Mouse (Mus musculus): ENCODE results near the gene Urgcp. TPM values are rescaled to one million over a fixed set of nuclear protein-coding genes. Genes with fewer than 3 reads are reported as not detected.

Urgcp gene
- total RNA-seq, 2 experiments from 2014 or later, result 0.19 to 1.2 TPM

Other genes with a start within 250 kb of the Urgcp start
- 68.1 and 83.8 TPM in 2 replicates for gene Xbp1, start 241.7 kb downstream of the Urgcp start, total RNA-seq (2015; ENCODE audit: low replicate concordance)
- 42.5 and 50.8 TPM in 2 replicates for gene Xbp1, start 241.7 kb downstream of the Urgcp start, total RNA-seq (2017; ENCODE audit: low replicate concordance)
- gene Ccdc117, start 220.2 kb downstream of the Urgcp start, total RNA-seq (2015; ENCODE audit: low replicate concordance), result 2.7 and 5.6 TPM in 2 replicates
- 9.5 and 10.4 TPM in 2 replicates for gene Ccdc117, start 220.2 kb downstream of the Urgcp start, total RNA-seq (2017; ENCODE audit: low replicate concordance)
- 0.63 TPM in 1 of 2 replicates, not detected in the other for gene Ankrd36, start 192.7 kb downstream of the Urgcp start, total RNA-seq (2015; ENCODE audit: low replicate concordance)
- gene Ankrd36, start 192.7 kb downstream of the Urgcp start, total RNA-seq (2017; ENCODE audit: low replicate concordance), result 4.6 TPM in 2 replicates
- gene Mrps24, start 46.7 kb downstream of the Urgcp start, total RNA-seq (2015; ENCODE audit: low replicate concordance), result 16.5 and 28.1 TPM in 2 replicates
- gene Mrps24, start 46.7 kb downstream of the Urgcp start, total RNA-seq (2017; ENCODE audit: low replicate concordance), result 16.1 and 21.7 TPM in 2 replicates
- gene Dbnl, start 26.1 kb upstream of the Urgcp start, total RNA-seq (2015; ENCODE audit: low replicate concordance), result 14.4 and 17.1 TPM in 2 replicates
- 26.0 and 32.9 TPM in 2 replicates for gene Dbnl, start 26.1 kb upstream of the Urgcp start, total RNA-seq (2017; ENCODE audit: low replicate concordance)
- not detected in 2 replicates for gene Pgam2, start 41.4 kb upstream of the Urgcp start, total RNA-seq (2015; ENCODE audit: low replicate concordance)
- gene Pgam2, start 41.4 kb upstream of the Urgcp start, total RNA-seq (2017; ENCODE audit: low replicate concordance), result not detected in 2 replicates
- gene Polm, start 75.6 kb upstream of the Urgcp start, total RNA-seq (2015; ENCODE audit: low replicate concordance), result 0.58 and 3.3 TPM in 2 replicates
- gene Polm, start 75.6 kb upstream of the Urgcp start, total RNA-seq (2017; ENCODE audit: low replicate concordance), result 0.28 and 1.5 TPM in 2 replicates
- not detected in 2 replicates for gene Aebp1, start 99.6 kb upstream of the Urgcp start, total RNA-seq (2015; ENCODE audit: low replicate concordance)
- not detected in 2 replicates for gene Aebp1, start 99.6 kb upstream of the Urgcp start, total RNA-seq (2017; ENCODE audit: low replicate concordance)
- 20.7 and 26.5 TPM in 2 replicates for gene Pold2, start 115.9 kb upstream of the Urgcp start, total RNA-seq (2015; ENCODE audit: low replicate concordance)
- gene Pold2, start 115.9 kb upstream of the Urgcp start, total RNA-seq (2017; ENCODE audit: low replicate concordance), result 4.2 and 18.0 TPM in 2 replicates
- gene Myl7, start 136.4 kb upstream of the Urgcp start, total RNA-seq (2015; ENCODE audit: low replicate concordance), result not detected in 2 replicates
- not detected in 2 replicates for gene Myl7, start 136.4 kb upstream of the Urgcp start, total RNA-seq (2017; ENCODE audit: low replicate concordance)
- gene Gck, start 187.7 kb upstream of the Urgcp start, total RNA-seq (2015; ENCODE audit: low replicate concordance), result not detected in 2 replicates
- gene Gck, start 187.7 kb upstream of the Urgcp start, total RNA-seq (2017; ENCODE audit: low replicate concordance), result not detected in 2 replicates
- gene Ykt6, start 193.3 kb upstream of the Urgcp start, total RNA-seq (2015; ENCODE audit: low replicate concordance), result 9.8 and 11.3 TPM in 2 replicates
- gene Ykt6, start 193.3 kb upstream of the Urgcp start, total RNA-seq (2017; ENCODE audit: low replicate concordance), result 6.8 and 22.3 TPM in 2 replicates